Mouse (Mus musculus): Measurements from ENCODE around the gene Wwc1. TPM values are rescaled to one million over a fixed set of nuclear protein-coding genes. Genes with fewer than 3 reads are reported as not detected.

The Wwc1 gene
- polyA plus RNA-seq, 1 experiment from 2014 or later = 4.8 TPM

GRCm38 (mm10) chr11:35927309-35927708 lies 53.0 kb downstream of the Wwc1 start:
- Histone ChIP-seq H3K27me3 (ENCODE audit: control insufficient read depth, insufficient read depth, low read length) (no peaks in the 10 kb centered on the region), H3K4me2 (ENCODE audit: low read depth, low read length) (no peak overlapping the region), H3K36me3 (replicated peaks; ENCODE audit: control insufficient read depth, insufficient read depth, low read depth, low read length) (no peaks in the 10 kb centered on the region), H3K27ac (replicated peaks; ENCODE audit: low read depth, low read length) (no peak overlapping the region), H3K9me3 (replicated peaks; ENCODE audit: control insufficient read depth, low read length) (no peaks in the 10 kb centered on the region), H3K9ac (replicated peaks; ENCODE audit: low read length) (no peak overlapping the region), H3K4me1 (ENCODE audit: control insufficient read depth, insufficient read depth, low read length) (no peaks in the 10 kb centered on the region), H3K4me3 (ENCODE audit: low read depth, low read length) (no peak overlapping the region)
- WGBS = 55% methylated on average over 14 of the region's 14 CpGs
- ATAC-seq (replicated peaks; ENCODE audit: insufficient number of reproducible peaks, low FRiP score, low TSS enrichment, low read depth) (no peak), DNase-seq (ENCODE audit: low spot score) (no peak)

- peak; percentile 62 for DNase-seq (ENCODE audit: low spot score)
- 69% methylated on average over 7 of the region's 7 CpGs for WGBS
- Histone ChIP-seq H3K4me3 (ENCODE audit: low read depth, low read length) (no peak overlapping the region), H3K9me3 (replicated peaks; ENCODE audit: control insufficient read depth, low read length) (no peaks in the 10 kb centered on the region), H3K4me1 (ENCODE audit: control insufficient read depth, insufficient read depth, low read length) (no peaks in the 10 kb centered on the region), H3K27ac (replicated peaks; ENCODE audit: low read depth, low read length) (no peak overlapping the region), H3K36me3 (replicated peaks; ENCODE audit: control insufficient read depth, insufficient read depth, low read depth, low read length) (no peaks in the 10 kb centered on the region), H3K4me2 (ENCODE audit: low read depth, low read length) (no peak overlapping the region), H3K27me3 (ENCODE audit: control insufficient read depth, insufficient read depth, low read length) (no peaks in the 10 kb centered on the region), H3K9ac (replicated peaks; ENCODE audit: low read length) (no peak overlapping the region)
- ATAC-seq (replicated peaks; ENCODE audit: insufficient number of reproducible peaks, low FRiP score, low TSS enrichment, low read depth) = no peak
Measured at GRCm38 (mm10) chr11:35925592-35925991, 54.7 kb downstream of the Wwc1 start.

DNA sequence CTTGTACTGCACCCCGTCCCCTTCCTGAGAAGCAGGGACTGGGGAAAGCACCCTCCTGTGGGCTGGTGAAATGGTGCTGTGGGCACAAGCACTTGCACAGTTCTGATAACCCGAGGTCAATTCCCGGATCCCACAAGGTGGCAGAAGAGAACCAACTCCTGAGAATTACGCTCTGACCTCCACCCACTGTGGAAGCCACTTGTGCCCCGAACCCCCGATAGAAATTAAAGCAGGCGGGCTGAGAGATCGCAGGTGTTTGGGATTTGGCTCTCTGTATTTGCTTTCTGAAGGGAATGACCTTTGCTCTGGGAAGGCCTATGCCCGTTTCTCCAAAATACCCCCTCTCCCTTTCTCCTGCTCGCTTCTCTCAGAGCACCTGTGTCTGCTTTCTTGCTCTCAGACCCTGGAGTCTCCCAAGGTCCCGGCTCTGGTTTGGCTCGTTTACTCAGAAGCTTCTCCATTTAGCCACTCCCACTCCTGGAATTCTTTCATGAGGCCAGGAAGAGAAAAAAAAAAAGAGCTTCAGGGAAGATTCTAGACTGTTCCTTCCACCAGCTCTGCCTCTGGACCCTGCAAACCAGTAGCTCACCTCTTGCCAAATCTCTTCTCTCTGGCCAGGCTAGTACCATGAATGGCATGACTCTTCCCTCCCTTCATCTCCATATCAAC lies 58.0 kb downstream of the Wwc1 start:
- H3K4me3 ChIP-seq (ENCODE audit: low read depth, low read length) = no peak overlapping the region
- no peak overlapping the region for H3K4me2 ChIP-seq (ENCODE audit: low read depth, low read length)
- ATAC-seq (replicated peaks; ENCODE audit: insufficient number of reproducible peaks, low FRiP score, low TSS enrichment, low read depth) (no peak), DNase-seq (ENCODE audit: low spot score) (peak; percentile 21)
- no peaks in the 10 kb centered on the region for H3K27me3 ChIP-seq (ENCODE audit: control insufficient read depth, insufficient read depth, low read length)
- H3K27ac ChIP-seq (replicated peaks; ENCODE audit: low read depth, low read length) = no peak overlapping the region
- no peaks in the 10 kb centered on the region for H3K4me1 ChIP-seq (ENCODE audit: control insufficient read depth, insufficient read depth, low read length)
- whole genome bisulfite sequencing = 36% methylated on average over 12 of the region's 12 CpGs
- no peaks in the 10 kb centered on the region for H3K36me3 ChIP-seq (replicated peaks; ENCODE audit: control insufficient read depth, insufficient read depth, low read depth, low read length)
- no peaks in the 10 kb centered on the region for H3K9me3 ChIP-seq (replicated peaks; ENCODE audit: control insufficient read depth, low read length)
- H3K9ac ChIP-seq (replicated peaks; ENCODE audit: low read length) = no peak overlapping the region

DNA sequence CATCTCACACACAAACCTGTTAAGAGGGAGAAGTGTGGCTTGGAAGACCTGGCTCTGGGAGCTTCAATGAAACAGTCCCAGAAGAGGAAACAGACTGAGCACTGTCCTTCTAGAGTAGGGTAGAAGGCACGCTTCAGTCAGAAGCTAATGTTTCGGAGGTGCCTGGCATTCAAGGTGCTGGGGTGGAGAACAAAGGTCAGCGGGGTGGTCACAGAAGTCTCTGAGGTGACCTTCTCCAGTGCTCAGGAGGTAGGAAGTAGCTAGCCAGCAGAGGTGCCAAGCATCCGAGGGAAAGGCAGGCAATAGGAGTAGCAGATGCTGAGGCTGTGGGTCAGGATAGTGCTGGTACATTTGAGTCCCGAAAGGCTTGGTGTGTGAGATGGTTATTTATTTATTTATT lies 59.6 kb downstream of the Wwc1 start:
- Histone ChIP-seq H3K27me3 (ENCODE audit: control insufficient read depth, insufficient read depth, low read length) (no peaks in the 10 kb centered on the region), H3K4me3 (ENCODE audit: low read depth, low read length) (no peak overlapping the region), H3K36me3 (replicated peaks; ENCODE audit: control insufficient read depth, insufficient read depth, low read depth, low read length) (no peaks in the 10 kb centered on the region), H3K27ac (replicated peaks; ENCODE audit: low read depth, low read length) (no peak overlapping the region), H3K4me1 (ENCODE audit: control insufficient read depth, insufficient read depth, low read length) (no peaks in the 10 kb centered on the region), H3K9me3 (replicated peaks; ENCODE audit: control insufficient read depth, low read length) (no peaks in the 10 kb centered on the region), H3K4me2 (ENCODE audit: low read depth, low read length) (no peak overlapping the region), H3K9ac (replicated peaks; ENCODE audit: low read length) (no peak overlapping the region)
- 81% methylated on average over 5 of the region's 5 CpGs for WGBS
- no peak for DNase-seq (ENCODE audit: low spot score)
- ATAC-seq (replicated peaks; ENCODE audit: insufficient number of reproducible peaks, low FRiP score, low TSS enrichment, low read depth) = no peak

GRCm38 (mm10) chr11:35919856-35920503 lies 60.3 kb downstream of the Wwc1 start:
- H3K4me2 ChIP-seq (ENCODE audit: low read depth, low read length) = no peak overlapping the region
- H3K36me3 ChIP-seq (replicated peaks; ENCODE audit: control insufficient read depth, insufficient read depth, low read depth, low read length) = no peaks in the 10 kb centered on the region
- H3K9me3 ChIP-seq (replicated peaks; ENCODE audit: control insufficient read depth, low read length) = no peaks in the 10 kb centered on the region
- no peaks in the 10 kb centered on the region for H3K27me3 ChIP-seq (ENCODE audit: control insufficient read depth, insufficient read depth, low read length)
- no peaks in the 10 kb centered on the region for H3K4me1 ChIP-seq (ENCODE audit: control insufficient read depth, insufficient read depth, low read length)
- DNase-seq (ENCODE audit: low spot score) (no peak), ATAC-seq (replicated peaks; ENCODE audit: insufficient number of reproducible peaks, low FRiP score, low TSS enrichment, low read depth) (no peak)
- no peak overlapping the region for H3K4me3 ChIP-seq (ENCODE audit: low read depth, low read length)
- no peak overlapping the region for H3K9ac ChIP-seq (replicated peaks; ENCODE audit: low read length)
- no peak overlapping the region for H3K27ac ChIP-seq (replicated peaks; ENCODE audit: low read depth, low read length)
- WGBS = 74% methylated on average over 9 of the region's 9 CpGs

DNA sequence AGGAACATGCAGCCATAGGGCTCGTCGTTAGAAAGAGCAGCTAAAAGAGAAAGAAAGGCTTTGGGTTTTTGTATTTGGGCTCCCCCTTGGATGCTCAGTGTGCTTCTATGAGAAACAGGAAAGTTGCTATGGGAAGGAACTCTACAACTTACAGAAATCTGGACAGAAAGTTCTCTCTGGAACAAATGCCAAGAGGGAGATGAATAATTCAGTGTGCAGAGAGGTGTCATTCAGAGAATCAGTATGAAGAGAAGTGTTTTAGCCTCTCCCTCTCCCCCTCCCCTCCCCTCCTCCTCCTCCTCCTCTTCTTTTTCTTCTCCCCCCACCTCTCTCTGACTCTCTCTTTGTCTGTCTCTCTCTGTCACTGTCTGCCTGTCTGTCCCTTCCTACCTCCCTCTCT lies 60.9 kb downstream of the Wwc1 start:
- Histone ChIP-seq H3K36me3 (replicated peaks; ENCODE audit: control insufficient read depth, insufficient read depth, low read depth, low read length) (no peaks in the 10 kb centered on the region), H3K27me3 (ENCODE audit: control insufficient read depth, insufficient read depth, low read length) (no peaks in the 10 kb centered on the region), H3K4me1 (ENCODE audit: control insufficient read depth, insufficient read depth, low read length) (no peaks in the 10 kb centered on the region), H3K9ac (replicated peaks; ENCODE audit: low read length) (no peak overlapping the region), H3K4me3 (ENCODE audit: low read depth, low read length) (no peak overlapping the region), H3K27ac (replicated peaks; ENCODE audit: low read depth, low read length) (no peak overlapping the region), H3K9me3 (replicated peaks; ENCODE audit: control insufficient read depth, low read length) (no peaks in the 10 kb centered on the region), H3K4me2 (ENCODE audit: low read depth, low read length) (no peak overlapping the region)
- no peak for ATAC-seq (replicated peaks; ENCODE audit: insufficient number of reproducible peaks, low FRiP score, low TSS enrichment, low read depth)
- DNase-seq (ENCODE audit: low spot score) = no peak
- WGBS = 72% methylated on average over 2 of the region's 2 CpGs

- no peak for DNase-seq (ENCODE audit: low spot score)
- H3K4me2 ChIP-seq (ENCODE audit: low read depth, low read length) = no peak overlapping the region
- no peaks in the 10 kb centered on the region for H3K27me3 ChIP-seq (ENCODE audit: control insufficient read depth, insufficient read depth, low read length)
- H3K4me3 ChIP-seq (ENCODE audit: low read depth, low read length) = no peak overlapping the region
- no peak for ATAC-seq (replicated peaks; ENCODE audit: insufficient number of reproducible peaks, low FRiP score, low TSS enrichment, low read depth)
- H3K27ac ChIP-seq (replicated peaks; ENCODE audit: low read depth, low read length) = no peak overlapping the region
- WGBS = 83% methylated on average over 8 of the region's 8 CpGs
- no peaks in the 10 kb centered on the region for H3K36me3 ChIP-seq (replicated peaks; ENCODE audit: control insufficient read depth, insufficient read depth, low read depth, low read length)
- no peaks in the 10 kb centered on the region for H3K4me1 ChIP-seq (ENCODE audit: control insufficient read depth, insufficient read depth, low read length)
- H3K9ac ChIP-seq (replicated peaks; ENCODE audit: low read length) = no peak overlapping the region
- no peaks in the 10 kb centered on the region for H3K9me3 ChIP-seq (replicated peaks; ENCODE audit: control insufficient read depth, low read length)
Measured at GRCm38 (mm10) chr11:35916466-35917185, 63.7 kb downstream of the Wwc1 start.

- DNase-seq (ENCODE audit: low spot score) = no peak
- 60% methylated on average over 8 of the region's 8 CpGs for WGBS
- no peak overlapping the region for H3K27ac ChIP-seq (replicated peaks; ENCODE audit: low read depth, low read length)
Measured at GRCm38 (mm10) chr11:35915546-35915945, 64.8 kb downstream of the Wwc1 start.

More at GRCm38 (mm10) chr11:35915546-35915945, 64.8 kb downstream of the Wwc1 start:
- no peaks in the 10 kb centered on the region for H3K27me3 ChIP-seq (ENCODE audit: control insufficient read depth, insufficient read depth, low read length)
- H3K4me3 ChIP-seq (ENCODE audit: low read depth, low read length) = no peak overlapping the region
- no peaks in the 10 kb centered on the region for H3K9me3 ChIP-seq (replicated peaks; ENCODE audit: control insufficient read depth, low read length)
- ATAC-seq (replicated peaks; ENCODE audit: insufficient number of reproducible peaks, low FRiP score, low TSS enrichment, low read depth) = 0 out of 2 replicates have a peak, but pooled peaks have one; percentile 9
- no peaks in the 10 kb centered on the region for H3K4me1 ChIP-seq (ENCODE audit: control insufficient read depth, insufficient read depth, low read length)
- no peak overlapping the region for H3K9ac ChIP-seq (replicated peaks; ENCODE audit: low read length)
- H3K36me3 ChIP-seq (replicated peaks; ENCODE audit: control insufficient read depth, insufficient read depth, low read depth, low read length) = no peaks in the 10 kb centered on the region
- no peak overlapping the region for H3K4me2 ChIP-seq (ENCODE audit: low read depth, low read length)
